Mouse (Mus musculus) cerebellum, adult 2 months (tissue): Measurements from ENCODE around the gene 4933412E24Rik. TPM values are rescaled to one million over a fixed set of nuclear protein-coding genes. Genes with fewer than 3 reads are reported as not detected.

Source experiments
- DNase-seq, 2 experiments: peaks; one replicate each; pipeline ENCODE4 v3.0.0; 2021
- H3K27ac ChIP-seq: fragments of 200-500 bp; 2 replicates; pipeline ENCODE4 v1.5.1; 2012; ENCODE audit warnings: low read length, control low read depth, inconsistent platforms; ENCODE audit not compliant: insufficient read depth
- H3K27me3 ChIP-seq: fragments of 200-500 bp; 2 replicates; pipeline ENCODE4 v1.6.1; 2012; ENCODE audit warnings: inconsistent platforms, mild to moderate bottlenecking, low read length, moderate library complexity; ENCODE audit not compliant: control insufficient read depth, insufficient read depth
- H3K4me1 ChIP-seq: fragments of 200-500 bp; 2 replicates; pipeline ENCODE4 v1.6.1; 2011; ENCODE audit warnings: low read length; ENCODE audit not compliant: control insufficient read depth, insufficient read depth
- H3K4me3 ChIP-seq: fragments of 200-500 bp; replicated peaks from 2 replicates; pipeline ENCODE3; 2011; ENCODE audit warnings: mild to moderate bottlenecking, low read depth, low read length, control low read depth; ENCODE audit not compliant: insufficient read depth
- CTCF ChIP-seq: fragments of 200-500 bp; IDR thresholded peaks from 2 replicates; pipeline ENCODE4 v1.5.1; 2011; ENCODE audit warnings: low read depth, mild to moderate bottlenecking, control low read depth, low read length, moderate library complexity, borderline replicate concordance; ENCODE audit not compliant: insufficient read depth
- POLR2A ChIP-seq: fragments of 200-500 bp; IDR thresholded peaks from 2 replicates; pipeline ENCODE4 v1.6.1; 2011; ENCODE audit warnings: low read length, control low read depth, borderline replicate concordance; ENCODE audit not compliant: insufficient read depth
- WGBS: fragments of 180-500 bp; shearing (Covaris S2); methylation state at CpG from one replicate; pipeline ENCODE4 v1.1.7; 2018; 5-methylcytosine and 5-hydroxymethylcytosine counted together
- polyA plus RNA-seq: library from polyadenylated mRNA; depleted of rRNA; stranded (reverse); fragments of >200 nt; gene quantifications from 2 replicates; pipeline ENCODE4 v1.2.3, GENCODE M21; 2012; rRNA removed

4933412E24Rik gene
- not detected in 2 replicates for polyA plus RNA-seq

- no peak within 1 kb of the TSS for H3K27ac ChIP-seq
- DNase-seq = no peak
- no peaks in the 10 kb centered on the region for H3K27me3 ChIP-seq
- 91% methylated on average over 7 of the region's 7 CpGs for whole genome bisulfite sequencing
- H3K4me3 ChIP-seq = no peak within 1 kb of the TSS
- TF ChIP-seq CTCF = no peak
- TF ChIP-seq POLR2A = no peak
- no peaks in the 10 kb centered on the region for H3K4me1 ChIP-seq
These were observed at the start of gene 4933412E24Rik for GRCm38 (mm10) chr15:60016513-60016912. Gene 4933412E24Rik, minus strand, starts transcription at chr15:60016613.

- no peak overlapping the region for H3K4me3 ChIP-seq
- 49% methylated on average over 3 of the region's 3 CpGs for WGBS
- H3K27me3 ChIP-seq = no peaks in the 10 kb centered on the region
- no peak for DNase-seq
- no peak overlapping the region for H3K27ac ChIP-seq
- no peaks in the 10 kb centered on the region for H3K4me1 ChIP-seq
- no peak for TF ChIP-seq POLR2A
- TF ChIP-seq CTCF = no peak
These were observed 14.3 kb upstream of the 4933412E24Rik start for GRCm38 (mm10) chr15:60030728-60031127.

- H3K27ac ChIP-seq = no peak overlapping the region
These were observed 4.8 kb upstream of the 4933412E24Rik start for GRCm38 (mm10) chr15:60021256-60021655.

GRCm38 (mm10) chr15:60010199-60010598 lies 6.2 kb downstream of the 4933412E24Rik start:
- H3K27me3 ChIP-seq = no peaks in the 10 kb centered on the region
- H3K27ac ChIP-seq = no peak overlapping the region
- no peak for TF ChIP-seq CTCF
- no peak for TF ChIP-seq POLR2A
- H3K4me1 ChIP-seq = no peaks in the 10 kb centered on the region
- DNase-seq = no peak
- 93% methylated on average over 4 of the region's 4 CpGs for WGBS
- no peak overlapping the region for H3K4me3 ChIP-seq

More at GRCm38 (mm10) chr15:60021256-60021655, 4.8 kb upstream of the 4933412E24Rik start:
- Histone ChIP-seq H3K27me3 (no peaks in the 10 kb centered on the region), H3K4me3 (no peak overlapping the region), H3K4me1 (no peaks in the 10 kb centered on the region)
- DNase-seq = no peak
- WGBS = 10% methylated on average over 3 of the region's 3 CpGs
- TF ChIP-seq POLR2A = no peak
- no peak for TF ChIP-seq CTCF

GRCm38 (mm10) chr15:60009610-60010009 lies 6.8 kb downstream of the 4933412E24Rik start:
- no peak overlapping the region for H3K27ac ChIP-seq
- WGBS = 87% methylated on average over 3 of the region's 3 CpGs
- no peaks in the 10 kb centered on the region for H3K27me3 ChIP-seq
- DNase-seq = no peak
- H3K4me1 ChIP-seq = no peaks in the 10 kb centered on the region
- TF ChIP-seq CTCF (no peak), POLR2A (no peak)
- H3K4me3 ChIP-seq = no peak overlapping the region

GRCm38 (mm10) chr15:59983777-59984176 lies 32.6 kb downstream of the 4933412E24Rik start:
- no peak for DNase-seq
- 30% methylated on average over 4 of the region's 4 CpGs for WGBS
- Histone ChIP-seq H3K4me3 (no peak overlapping the region), H3K27ac (no peak overlapping the region), H3K4me1 (no peaks in the 10 kb centered on the region), H3K27me3 (no peaks in the 10 kb centered on the region)
- no peak for TF ChIP-seq POLR2A
- TF ChIP-seq CTCF = no peak

GRCm38 (mm10) chr15:59975310-59975709 lies 41.1 kb downstream of the 4933412E24Rik start:
- no peak overlapping the region for H3K27ac ChIP-seq
- H3K4me3 ChIP-seq = no peak overlapping the region
- no peaks in the 10 kb centered on the region for H3K4me1 ChIP-seq
- H3K27me3 ChIP-seq = no peaks in the 10 kb centered on the region
- no peak for DNase-seq
- TF ChIP-seq CTCF (no peak), POLR2A (no peak)
- 60% methylated on average over 3 of the region's 3 CpGs for WGBS

DNA sequence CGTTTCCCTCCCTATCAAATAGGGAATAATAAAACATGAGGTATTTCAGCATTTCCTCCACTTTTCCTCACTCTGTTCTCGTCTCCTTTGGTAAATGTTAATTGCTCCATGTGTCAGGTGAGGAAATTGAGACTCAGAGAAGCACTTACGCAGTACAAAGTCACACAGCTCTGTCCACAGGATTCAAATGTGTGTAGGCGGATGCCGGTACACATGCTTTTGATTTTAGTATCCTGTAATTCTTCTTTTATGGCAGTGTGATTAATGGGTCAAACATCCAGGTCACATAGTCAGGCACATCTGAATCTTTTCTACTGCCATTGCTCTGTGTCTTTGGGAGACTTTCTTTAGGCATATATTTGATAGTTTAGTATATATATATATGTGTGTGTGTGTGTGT lies 41.8 kb downstream of the 4933412E24Rik start:
- no peak for TF ChIP-seq POLR2A
- no peak for TF ChIP-seq CTCF
- Histone ChIP-seq H3K4me3 (no peak overlapping the region), H3K27me3 (no peaks in the 10 kb centered on the region), H3K27ac (no peak overlapping the region), H3K4me1 (no peaks in the 10 kb centered on the region)
- 90% methylated on average over 5 of the region's 5 CpGs for WGBS
- DNase-seq = no peak
